Mouse (Mus musculus) left cerebral cortex, adult 8-10 months (tissue): ENCODE data around the gene Fmo5. TPM values are rescaled to one million over a fixed set of nuclear protein-coding genes. Genes with fewer than 3 reads are reported as not detected.

ENCODE experiments used
- DNase-seq, 2 experiments: peaks; one replicate each; pipeline ENCODE4 v3.0.0; 2022; ENCODE audit warnings: low spot score in 2 of 2
- total RNA-seq, 4 experiments: library from RNA; stranded (reverse); gene quantifications; 2 replicates each; pipeline ENCODE4 v1.2.4; 2022

Fmo5 gene
- total RNA-seq, 4 experiments from 2014 or later = 4.2 to 4.8 (median 4.3) TPM

GRCm38 (mm10) chr3:97631258-97631860 is 2.8 kb downstream of the Fmo5 start:
- no peak for DNase-seq

DNA sequence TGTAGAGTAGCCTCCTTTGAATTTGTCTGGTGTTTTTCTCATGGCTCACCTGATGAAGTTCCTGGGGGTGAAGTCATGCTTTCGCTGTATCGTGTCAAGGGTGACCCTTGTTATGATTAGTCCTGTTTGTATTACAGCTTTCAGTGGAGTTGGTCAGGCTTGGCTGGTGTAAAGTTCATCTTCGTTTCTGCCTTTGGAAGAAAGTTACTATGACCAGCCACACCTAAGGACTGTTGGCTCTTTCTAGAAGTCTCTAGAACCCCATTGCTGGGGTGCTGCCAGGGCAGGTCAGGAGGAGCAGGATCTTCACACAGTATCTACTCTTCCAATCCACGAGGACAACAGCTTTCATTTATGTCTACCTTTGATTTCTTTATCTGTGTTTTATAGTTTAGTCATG is 4.9 kb downstream of the Fmo5 start:
- DNase-seq = no peak

- DNase-seq = no peak
Measured at GRCm38 (mm10) chr3:97634288-97634761, 5.7 kb downstream of the Fmo5 start.

- DNase-seq = no peak
Measured at GRCm38 (mm10) chr3:97641396-97641795, 12.8 kb downstream of the Fmo5 start.

GRCm38 (mm10) chr3:97642001-97642400 is 13.4 kb downstream of the Fmo5 start:
- DNase-seq = no peak

GRCm38 (mm10) chr3:97648518-97648917 is 19.9 kb downstream of the Fmo5 start:
- DNase-seq = no peak

- no peak for DNase-seq
Measured at GRCm38 (mm10) chr3:97649022-97649421, 20.4 kb downstream of the Fmo5 start.

DNA sequence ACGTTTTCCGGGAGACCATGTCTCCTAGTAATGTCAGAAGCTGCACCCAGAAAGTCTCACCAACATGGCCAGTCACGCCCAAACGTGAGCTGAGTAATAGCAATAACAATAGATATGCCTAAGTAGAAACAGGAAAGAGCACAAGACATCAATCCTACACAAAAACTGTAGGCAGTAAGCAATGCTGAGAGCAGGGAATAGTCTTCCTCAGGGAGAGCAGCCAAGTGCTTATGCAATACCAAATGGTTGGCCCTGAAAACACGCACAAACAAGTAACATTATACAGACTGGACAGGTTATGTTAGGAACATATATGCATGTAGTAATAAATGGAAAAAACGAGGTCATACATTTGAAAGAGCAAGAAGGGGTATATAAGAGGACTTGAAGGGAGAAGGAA is 20.9 kb downstream of the Fmo5 start:
- no peak for DNase-seq

GRCm38 (mm10) chr3:97651604-97652003 is 23.0 kb downstream of the Fmo5 start:
- DNase-seq = no peak

DNA sequence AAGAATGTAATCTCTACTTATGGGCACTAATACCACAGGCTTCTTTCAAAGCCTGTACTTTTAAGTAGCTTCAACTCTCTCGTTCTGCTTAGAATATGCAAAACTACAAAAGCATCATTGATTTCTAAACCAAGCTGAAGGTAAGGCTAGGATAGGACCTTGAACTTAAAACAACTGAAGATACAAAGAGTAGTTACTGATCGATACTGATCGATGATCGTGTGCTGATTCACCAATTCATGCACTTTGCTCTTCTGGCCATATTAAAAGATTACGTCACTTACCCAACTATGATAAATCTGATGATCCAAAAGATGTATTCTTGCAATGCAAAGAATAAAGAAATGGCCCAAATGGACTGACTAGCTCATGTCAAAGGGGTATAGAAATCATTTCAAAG is 25.2 kb downstream of the Fmo5 start:
- DNase-seq = no peak

DNA sequence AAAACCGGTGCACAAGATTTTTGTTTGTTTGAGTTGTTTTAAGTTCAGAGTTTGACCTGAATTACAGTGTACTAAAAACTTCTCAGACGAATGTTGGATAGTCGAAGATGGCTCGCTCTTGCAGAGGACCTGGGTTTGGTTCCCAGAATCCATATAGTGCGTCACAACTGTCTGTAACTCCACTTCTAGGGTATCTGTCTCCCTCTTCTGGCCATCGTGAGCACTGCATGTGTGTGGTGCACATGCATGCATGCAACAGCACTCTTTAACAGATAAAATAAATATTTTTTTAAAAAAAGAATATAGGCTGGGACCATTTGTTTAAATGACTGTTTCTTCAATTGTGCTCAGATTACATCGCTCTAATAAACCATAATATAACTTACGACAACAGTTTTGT is 26.3 kb downstream of the Fmo5 start:
- no peak for DNase-seq

- DNase-seq = peak; percentile 93 to 99
Measured at GRCm38 (mm10) chr3:97657655-97658411, 29.2 kb downstream of the Fmo5 start, which contains the start of gene Prkab2. Gene Prkab2 (plus strand): TSS chr3:97658193.

DNA sequence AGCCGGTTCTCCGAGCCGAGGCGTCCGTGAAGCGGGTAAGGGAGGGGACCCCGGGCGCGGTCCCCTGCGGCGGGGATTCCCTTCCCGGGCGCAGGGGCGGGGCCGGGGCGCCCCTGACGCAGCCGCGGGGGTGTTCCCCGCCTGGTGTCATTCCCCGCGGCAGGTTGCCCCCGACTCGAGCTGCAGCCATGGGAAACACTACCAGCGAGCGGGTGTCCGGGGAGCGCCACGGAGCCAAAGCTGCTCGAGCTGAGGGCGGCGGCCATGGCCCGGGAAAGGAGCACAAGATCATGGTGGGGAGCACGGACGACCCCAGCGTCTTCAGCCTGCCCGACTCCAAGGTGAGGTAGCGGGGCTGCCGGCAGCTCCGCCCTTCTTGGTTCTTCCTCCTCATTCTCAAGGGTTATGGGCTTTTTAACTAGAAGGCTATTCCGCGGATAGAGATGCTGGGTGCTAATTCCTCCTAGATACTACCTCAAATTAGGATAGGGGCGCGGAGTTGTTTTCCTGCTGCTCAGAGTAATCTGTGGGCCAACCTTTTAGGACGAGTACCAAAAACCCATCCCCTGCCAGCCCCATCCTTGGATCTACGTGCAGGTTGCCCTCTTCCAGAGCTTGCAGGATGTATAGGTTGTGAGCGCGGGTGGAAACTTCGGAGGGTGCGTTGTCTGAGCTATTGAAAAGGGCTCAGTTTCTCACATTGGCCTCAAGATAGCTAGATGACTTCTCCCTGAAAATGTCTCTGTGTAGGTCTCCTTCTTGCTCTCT is 30.0 kb downstream of the Fmo5 start:
- DNase-seq = no peak

DNA sequence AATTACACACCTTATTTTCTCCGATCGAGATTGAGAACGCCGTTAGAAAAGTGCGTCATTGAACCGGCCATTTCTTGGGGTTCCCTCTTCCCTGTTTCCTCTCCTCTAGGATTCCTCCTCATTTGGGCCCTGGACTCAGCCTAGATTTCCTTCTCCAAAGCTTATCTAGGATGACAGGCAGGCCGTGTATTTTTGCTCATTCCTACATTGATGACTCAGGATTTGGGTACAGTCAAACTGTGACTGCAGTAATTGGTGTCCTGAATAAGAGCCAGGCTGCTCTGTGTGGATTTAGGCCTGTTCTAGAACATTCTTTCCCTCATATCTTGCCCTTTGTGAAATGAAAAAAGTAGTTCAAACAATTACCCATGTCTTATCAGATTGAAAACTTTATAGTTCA is 31.1 kb downstream of the Fmo5 start:
- DNase-seq = no peak

DNA sequence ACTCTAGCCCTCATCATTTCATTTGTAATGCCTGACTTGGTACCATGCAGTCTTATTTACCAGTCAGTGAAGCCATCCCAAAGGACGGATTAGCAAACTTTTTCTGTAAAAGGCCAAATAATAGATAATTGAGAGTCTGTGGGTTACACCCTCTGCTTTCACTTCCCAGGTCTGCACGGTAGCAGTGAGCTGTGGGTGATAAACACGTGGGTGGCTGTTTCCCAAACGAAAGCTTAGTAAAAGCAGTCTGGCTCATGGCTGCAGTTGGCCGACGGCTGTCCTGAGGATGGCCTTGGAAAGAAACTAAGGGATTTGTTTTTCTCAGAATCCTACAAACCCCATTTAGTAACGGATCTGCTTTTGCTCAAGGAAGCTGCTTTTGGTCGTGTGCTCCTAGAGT is 32.6 kb downstream of the Fmo5 start:
- no peak for DNase-seq

- DNase-seq = no peak
Measured at GRCm38 (mm10) chr3:97665525-97665924, 36.9 kb downstream of the Fmo5 start.

GRCm38 (mm10) chr3:97666154-97666553 is 37.5 kb downstream of the Fmo5 start:
- no peak for DNase-seq

- no peak for DNase-seq
Measured at GRCm38 (mm10) chr3:97667093-97667675, 38.6 kb downstream of the Fmo5 start.

DNA sequence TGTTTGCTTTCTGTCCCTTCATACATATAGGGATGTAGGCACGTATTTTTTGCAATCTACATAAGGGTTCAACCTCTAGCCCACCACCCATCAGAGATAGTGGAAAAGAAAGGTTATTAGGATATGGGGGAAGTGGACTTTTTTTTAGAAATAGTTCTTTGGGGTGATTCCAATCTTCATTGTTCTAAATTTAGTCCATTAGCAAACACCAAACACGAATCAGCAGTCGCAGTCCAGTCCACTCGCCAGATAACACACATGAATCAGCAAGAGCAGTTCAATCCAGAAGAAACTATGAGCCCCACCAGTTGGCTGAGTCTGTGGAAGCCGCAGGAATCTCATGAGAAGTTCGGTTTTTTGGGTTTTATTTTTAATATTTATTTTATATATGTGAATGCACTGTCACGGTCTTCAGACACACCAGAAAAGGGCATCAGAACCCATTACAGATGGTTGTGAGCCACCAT is 46.1 kb downstream of the Fmo5 start, which contains the start of gene Gm17651:
Gm17651 (minus strand) TSS at position 51 of the 467 bp plus-strand sequence.
- no peak for DNase-seq

DNA sequence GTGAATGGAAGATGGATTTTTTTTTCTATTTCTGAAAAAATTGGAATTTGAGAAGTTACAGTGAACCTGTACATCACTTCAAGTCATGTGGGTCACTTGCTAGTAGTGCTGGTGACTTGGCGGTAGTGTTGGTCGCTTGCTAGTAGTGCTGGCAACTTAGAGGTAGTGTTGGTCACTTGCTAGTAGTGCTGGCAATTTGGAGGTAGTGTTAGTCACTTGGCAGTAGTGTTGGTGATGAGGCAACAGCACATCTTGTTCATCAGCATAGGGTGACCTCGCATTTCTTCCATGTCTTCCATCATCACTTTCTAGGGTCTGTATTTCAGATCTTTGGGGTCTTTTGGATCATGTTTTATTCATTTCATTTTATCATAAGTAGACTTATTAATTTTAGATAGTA is 47.5 kb downstream of the Fmo5 start:
- DNase-seq = no peak

DNA sequence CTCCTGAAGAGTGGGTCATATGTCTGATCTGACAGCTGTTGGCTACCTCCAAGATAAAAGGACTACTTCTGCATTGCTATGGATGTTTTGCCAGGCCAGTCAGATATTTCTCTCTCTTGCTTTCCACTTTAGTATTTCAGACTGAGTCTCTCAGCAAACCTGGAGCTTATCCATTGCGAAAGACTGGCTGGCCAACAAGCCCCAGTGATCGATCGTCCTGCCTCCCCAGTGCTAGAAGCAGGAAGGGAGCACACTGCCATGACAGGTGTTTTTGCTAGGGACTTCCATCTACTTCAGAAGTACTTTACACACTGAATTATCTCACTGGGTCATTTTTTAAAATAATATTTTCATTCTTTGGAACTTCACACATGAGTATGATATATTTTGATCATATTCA is 49.8 kb downstream of the Fmo5 start:
- DNase-seq = no peak
